Mouse (Mus musculus) neural tube, embryonic 11.5 days (tissue): ENCODE data around the gene Kat7. TPM values are rescaled to one million over a fixed set of nuclear protein-coding genes. Genes with fewer than 3 reads are reported as not detected.

Experiments used
- ATAC-seq: fragments of 200-750 bp; cut with Nextera tagmentation; 2 replicates; pipeline ENCODE4 v1.8.0; 2017; ENCODE audit warnings: moderate number of reproducible peaks, mild to moderate bottlenecking, moderate TSS enrichment, moderate library complexity; ENCODE audit not compliant: insufficient read depth, low FRiP score, low TSS enrichment
- DNase-seq: peaks from one replicate; pipeline ENCODE4 v3.0.0-alpha.2; 2015; ENCODE audit warnings: low spot score
- H3K27ac ChIP-seq: fragments of 300-500 bp; sonication (generic); 2 replicates; pipeline ENCODE4 v1.5.1; 2014; ENCODE audit warnings: low read depth, mild to moderate bottlenecking, low read length
- H3K27me3 ChIP-seq: fragments of 300-500 bp; sonication (generic); 2 replicates; pipeline ENCODE4 v1.6.1; 2014; ENCODE audit warnings: mild to moderate bottlenecking, low read length, mixed read lengths; ENCODE audit not compliant: control insufficient read depth, insufficient read depth
- H3K36me3 ChIP-seq: fragments of 300-500 bp; sonication (generic); 2 replicates; pipeline ENCODE4 v1.6.1; 2014; ENCODE audit warnings: mild to moderate bottlenecking, low read length, moderate library complexity, mixed read lengths; ENCODE audit not compliant: control insufficient read depth, insufficient read depth
- H3K4me1 ChIP-seq: fragments of 300-500 bp; sonication (generic); 2 replicates; pipeline ENCODE4 v1.6.1; 2014; ENCODE audit warnings: low read length, mixed read lengths; ENCODE audit not compliant: control insufficient read depth, insufficient read depth
- H3K4me2 ChIP-seq: fragments of 300-500 bp; sonication (generic); 2 replicates; pipeline ENCODE4 v1.6.1; 2014; ENCODE audit warnings: low read depth, mild to moderate bottlenecking, moderate library complexity
- H3K4me3 ChIP-seq: fragments of 300-500 bp; sonication (generic); 2 replicates; pipeline ENCODE4 v1.5.1; 2014; ENCODE audit warnings: low read depth, low read length
- H3K9ac ChIP-seq: fragments of 300-500 bp; sonication (generic); 2 replicates; pipeline ENCODE4 v1.6.1; 2014; ENCODE audit warnings: mild to moderate bottlenecking, low read length
- H3K9me3 ChIP-seq: fragments of 300-500 bp; sonication (generic); 2 replicates; pipeline ENCODE4 v1.6.1; 2016; ENCODE audit warnings: low read length; ENCODE audit not compliant: control insufficient read depth
- WGBS: fragments of 180-500 bp; shearing (Covaris S2); extraction: QIAGEN DNeasy Blood & Tissue Kit; methylation state at CpG from one replicate; pipeline ENCODE4 v1.1.7; 2014; 5-methylcytosine and 5-hydroxymethylcytosine counted together
- polyA plus RNA-seq: library from polyadenylated mRNA; unstranded; fragments of >200 nt; fragmentation: Nextera tagmentation; extraction: Ambion mirVana; gene quantifications from 2 replicates; pipeline ENCODE4 v1.2.1, GENCODE M21; 2014

The Kat7 gene
- polyA plus RNA-seq, 1 experiment from 2014 or later, result 87.9 TPM

DNA sequence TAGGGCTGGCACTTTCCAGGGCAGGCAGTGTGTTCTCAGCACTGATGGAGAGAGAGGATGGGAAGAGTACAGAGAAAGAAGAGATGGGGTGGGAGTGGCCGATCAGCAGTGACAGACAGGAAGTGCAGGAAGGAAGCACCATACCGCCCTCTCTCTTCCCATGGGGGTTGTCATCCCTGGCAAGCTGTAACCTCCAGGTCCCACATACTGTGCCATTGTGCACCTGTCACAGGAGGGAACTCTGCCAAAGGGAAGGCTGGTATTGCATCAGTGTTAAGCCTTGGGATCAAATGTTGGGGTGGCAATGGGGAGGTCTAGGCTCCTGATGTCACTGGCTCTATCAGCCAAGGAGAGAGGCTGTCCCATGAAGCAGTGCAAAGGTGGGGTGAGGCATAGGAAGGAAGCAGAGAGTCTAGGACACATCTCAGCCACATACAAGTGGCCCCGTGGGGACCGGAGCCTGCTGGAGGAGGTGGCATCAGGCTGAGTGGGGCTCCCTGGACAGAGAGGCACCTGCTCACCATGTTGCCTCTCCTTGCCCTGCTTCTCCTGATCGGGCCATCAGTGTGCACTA is 48.8 kb downstream of the Kat7 start, which contains the start of gene Tac4:
Gene Tac4, plus strand, starts transcription at position 352 of the 574 bp plus-strand sequence.
- Histone ChIP-seq H3K4me3 (no peak within 1 kb of the TSS), H3K4me2 (no peak within 1 kb of the TSS), H3K9ac (no peak within 1 kb of the TSS), H3K27me3 (no peaks in the 10 kb centered on the region), H3K4me1 (0 out of 2 replicates have a peak, but pooled peaks cover 3% of the 10 kb centered on the region), H3K9me3 (no peaks in the 10 kb centered on the region), H3K36me3 (no peaks in the 10 kb centered on the region), H3K27ac (no peak within 1 kb of the TSS)
- WGBS, result 78% methylated on average over 5 of the region's 5 CpGs
- no peak for DNase-seq
- no peak for ATAC-seq

DNA sequence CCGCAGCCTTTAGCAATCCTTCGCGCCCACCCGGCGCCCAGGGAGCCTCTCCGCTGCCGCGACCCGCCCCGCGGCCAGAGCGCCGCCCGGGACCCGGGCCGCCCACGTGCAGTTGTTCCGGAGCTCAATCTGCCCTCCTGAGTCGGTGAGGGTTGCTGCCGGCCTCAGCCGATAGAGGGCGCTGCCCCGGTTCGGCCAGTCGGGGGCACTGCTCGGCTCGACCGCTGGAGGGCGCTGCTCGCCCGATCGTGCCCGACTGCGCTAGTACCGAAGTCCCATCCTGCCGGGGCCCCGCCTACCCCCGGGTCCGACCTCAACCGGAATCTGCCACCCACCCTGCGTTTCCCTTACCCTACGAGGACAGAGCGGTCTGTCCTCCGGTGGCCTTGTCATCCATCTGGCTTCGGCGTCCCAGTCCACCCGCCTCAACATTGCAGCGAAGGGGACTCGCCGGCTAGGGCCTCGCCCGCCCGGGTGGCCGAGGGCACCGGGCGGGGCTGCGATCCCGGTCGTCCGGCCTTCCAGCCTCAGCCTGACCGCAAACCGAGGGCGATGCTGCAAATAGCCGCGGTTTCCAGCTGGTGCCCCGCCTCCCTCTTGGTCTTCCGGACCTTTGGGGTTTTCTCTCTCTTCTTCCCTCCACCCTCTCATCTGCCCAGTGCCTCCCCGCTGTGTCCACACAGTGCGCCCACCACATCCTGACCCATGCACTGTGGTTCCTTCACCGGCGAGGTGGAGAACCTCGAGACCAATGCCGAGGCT is 50.8 kb downstream of the Kat7 start:
- Histone ChIP-seq H3K4me2 (peak overlapping the region; percentile 69), H3K36me3 (no peaks in the 10 kb centered on the region), H3K27ac (no peak overlapping the region), H3K27me3 (no peaks in the 10 kb centered on the region), H3K4me1 (0 out of 2 replicates have a peak, but pooled peaks cover 2% of the 10 kb centered on the region), H3K9me3 (no peaks in the 10 kb centered on the region), H3K9ac (peak overlapping the region; percentile 69), H3K4me3 (peak overlapping the region; percentile 43)
- DNase-seq, result peak; percentile 92
- WGBS, result under 1% methylated on average over 66 of the region's 73 CpGs
- peak; percentile 72 for ATAC-seq

DNA sequence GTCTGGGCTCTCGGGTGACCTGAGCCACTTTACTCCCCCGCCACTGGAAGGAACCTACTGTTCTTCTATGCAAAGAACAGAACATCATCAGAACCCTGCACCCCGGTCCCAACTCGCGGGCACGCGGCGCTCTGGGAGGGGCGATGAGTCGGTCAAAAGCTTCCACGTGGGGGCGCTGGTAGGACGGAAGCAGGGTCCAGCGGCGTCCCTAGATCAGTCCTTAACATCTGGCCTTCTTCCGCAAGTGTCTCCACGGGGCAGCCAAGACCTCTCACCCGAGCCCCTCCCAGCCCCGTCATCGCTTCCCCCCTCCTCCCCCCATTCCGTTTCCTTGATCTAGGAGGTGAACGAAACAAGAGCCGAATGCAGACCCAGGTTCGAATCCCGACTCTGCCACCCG is 51.6 kb downstream of the Kat7 start:
- peak overlapping the region; percentile 69 for H3K4me2 ChIP-seq
- no peak overlapping the region for H3K27ac ChIP-seq
- no peaks in the 10 kb centered on the region for H3K27me3 ChIP-seq
- H3K36me3 ChIP-seq, result no peaks in the 10 kb centered on the region
- H3K4me3 ChIP-seq, result peak overlapping the region; percentile 43
- DNase-seq, result peak; percentile 76
- no peaks in the 10 kb centered on the region for H3K4me1 ChIP-seq
- ATAC-seq, result peak; percentile 62
- H3K9ac ChIP-seq, result peak overlapping the region; percentile 69
- WGBS, result 1% methylated on average over 26 of the region's 26 CpGs
- H3K9me3 ChIP-seq, result no peaks in the 10 kb centered on the region

DNA sequence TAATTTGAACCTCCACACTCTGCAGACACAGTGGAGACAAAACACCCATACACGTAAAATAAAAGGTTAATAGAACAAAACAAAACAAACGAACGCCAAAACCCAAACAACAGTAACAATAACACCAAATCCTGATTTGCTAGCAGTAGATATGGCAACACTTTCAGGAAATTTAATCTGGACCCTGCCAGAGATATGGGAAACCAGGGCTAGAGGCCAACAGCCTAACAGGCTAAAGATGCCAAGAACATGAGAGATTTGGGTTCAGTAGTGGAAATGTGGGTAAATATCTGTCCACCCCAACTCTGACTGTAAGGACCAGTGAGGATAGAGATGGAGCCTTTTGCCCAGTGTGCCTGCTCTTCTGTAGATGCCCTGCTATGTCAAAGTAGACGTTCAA is 52.1 kb downstream of the Kat7 start:
- no peak overlapping the region for H3K4me3 ChIP-seq
- ATAC-seq (no peak), DNase-seq (no peak)
- WGBS, result 61% methylated on average over 4 of the region's 4 CpGs
- H3K36me3 ChIP-seq, result no peaks in the 10 kb centered on the region
- no peaks in the 10 kb centered on the region for H3K27me3 ChIP-seq
- H3K9me3 ChIP-seq, result no peaks in the 10 kb centered on the region
- H3K4me2 ChIP-seq, result peak overlapping the region; percentile 69
- H3K4me1 ChIP-seq, result no peaks in the 10 kb centered on the region
- H3K27ac ChIP-seq, result no peak overlapping the region
- no peak overlapping the region for H3K9ac ChIP-seq

GRCm38 (mm10) chr11:95255747-95256146 is 54.3 kb downstream of the Kat7 start:
- H3K27me3 ChIP-seq, result no peaks in the 10 kb centered on the region
- 80% methylated on average over 6 of the region's 6 CpGs for WGBS
- H3K9ac ChIP-seq, result no peak overlapping the region
- no peak overlapping the region for H3K4me2 ChIP-seq
- H3K4me3 ChIP-seq, result no peak overlapping the region
- H3K9me3 ChIP-seq, result no peaks in the 10 kb centered on the region
- ATAC-seq (no peak), DNase-seq (no peak)
- H3K4me1 ChIP-seq, result no peaks in the 10 kb centered on the region
- no peaks in the 10 kb centered on the region for H3K36me3 ChIP-seq
- H3K27ac ChIP-seq, result no peak overlapping the region

- Histone ChIP-seq H3K27me3 (no peaks in the 10 kb centered on the region), H3K27ac (no peak overlapping the region), H3K9ac (no peak overlapping the region), H3K4me3 (no peak overlapping the region), H3K9me3 (no peaks in the 10 kb centered on the region), H3K36me3 (no peaks in the 10 kb centered on the region), H3K4me2 (no peak overlapping the region), H3K4me1 (no peaks in the 10 kb centered on the region)
- WGBS, result 91% methylated on average over 8 of the region's 8 CpGs
- ATAC-seq, result no peak
- DNase-seq, result no peak
Observed at GRCm38 (mm10) chr11:95254165-95254564, 55.9 kb downstream of the Kat7 start.

- no peak for DNase-seq
Observed at GRCm38 (mm10) chr11:95252104-95252503, 57.9 kb downstream of the Kat7 start.

DNA sequence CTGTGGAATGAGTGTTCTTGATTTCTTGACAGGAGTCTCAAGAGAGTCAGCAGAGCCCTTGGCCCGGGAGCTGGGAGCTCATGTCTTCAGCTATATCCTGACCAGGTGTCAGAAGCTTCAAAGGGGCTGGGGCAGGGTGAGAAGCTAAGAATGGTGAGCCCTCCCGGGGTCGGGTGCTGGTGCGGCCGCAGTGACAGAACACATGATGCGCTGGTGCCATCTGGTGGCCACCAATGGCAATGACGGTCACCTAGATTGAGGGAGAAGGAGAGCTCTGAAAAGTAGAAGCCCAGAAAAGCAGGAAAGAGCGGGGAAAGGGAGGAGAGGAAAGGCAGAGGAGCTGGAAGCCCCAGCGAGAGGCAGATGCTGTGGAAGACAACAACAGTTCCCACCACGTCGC is 58.8 kb downstream of the Kat7 start:
- H3K9ac ChIP-seq, result no peak overlapping the region
- H3K27me3 ChIP-seq, result no peaks in the 10 kb centered on the region
- peak; percentile 86 for DNase-seq
- ATAC-seq, result no peak
- no peak overlapping the region for H3K27ac ChIP-seq
- no peaks in the 10 kb centered on the region for H3K9me3 ChIP-seq
- WGBS, result 5% methylated on average over 11 of the region's 11 CpGs
- H3K4me3 ChIP-seq, result no peak overlapping the region
- no peaks in the 10 kb centered on the region for H3K4me1 ChIP-seq
- H3K36me3 ChIP-seq, result no peaks in the 10 kb centered on the region
- no peak overlapping the region for H3K4me2 ChIP-seq

More at GRCm38 (mm10) chr11:95252104-95252503, 57.9 kb downstream of the Kat7 start:
- 81% methylated on average over 6 of the region's 6 CpGs for WGBS
- no peak overlapping the region for H3K27ac ChIP-seq
- no peaks in the 10 kb centered on the region for H3K36me3 ChIP-seq
- no peak for ATAC-seq
- H3K4me1 ChIP-seq, result no peaks in the 10 kb centered on the region
- no peaks in the 10 kb centered on the region for H3K27me3 ChIP-seq
- H3K4me3 ChIP-seq, result no peak overlapping the region
- H3K9me3 ChIP-seq, result no peaks in the 10 kb centered on the region
- H3K4me2 ChIP-seq, result no peak overlapping the region
- no peak overlapping the region for H3K9ac ChIP-seq

DNA sequence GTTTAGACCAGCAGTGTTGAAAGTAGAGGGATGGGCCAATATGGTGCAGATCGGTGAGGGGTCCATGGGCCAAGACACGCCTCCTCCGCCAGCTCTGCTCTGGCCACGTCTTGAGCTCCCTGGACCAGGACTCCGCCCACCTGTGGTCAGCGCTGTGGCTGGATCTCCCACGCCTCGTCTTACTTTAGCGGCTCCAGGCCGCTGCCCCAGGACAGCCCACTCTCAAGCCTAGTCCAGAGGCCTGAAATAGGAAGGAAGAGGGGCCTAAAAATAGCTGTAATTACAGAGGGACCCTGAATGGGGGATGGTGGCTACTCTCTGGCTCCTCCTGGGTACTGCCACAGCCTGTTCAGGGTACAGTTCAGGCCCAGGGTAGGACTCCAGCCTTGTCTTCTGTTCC is 59.9 kb downstream of the Kat7 start:
- Histone ChIP-seq H3K4me3 (no peak overlapping the region), H3K27me3 (no peaks in the 10 kb centered on the region), H3K4me2 (no peak overlapping the region), H3K9me3 (no peaks in the 10 kb centered on the region), H3K9ac (no peak overlapping the region), H3K4me1 (no peaks in the 10 kb centered on the region), H3K36me3 (no peaks in the 10 kb centered on the region), H3K27ac (no peak overlapping the region)
- ATAC-seq, result no peak
- DNase-seq, result no peak
- 52% methylated on average over 10 of the region's 10 CpGs for WGBS
